Mouse (Mus musculus) lung, postnatal 25 days (tissue): ENCODE data around the gene Adk.

ENCODE experiments used
- DNase-seq: peaks from one replicate; pipeline ENCODE4 v3.0.0; 2022; ENCODE audit warnings: low spot score

Gene Adk

DNA sequence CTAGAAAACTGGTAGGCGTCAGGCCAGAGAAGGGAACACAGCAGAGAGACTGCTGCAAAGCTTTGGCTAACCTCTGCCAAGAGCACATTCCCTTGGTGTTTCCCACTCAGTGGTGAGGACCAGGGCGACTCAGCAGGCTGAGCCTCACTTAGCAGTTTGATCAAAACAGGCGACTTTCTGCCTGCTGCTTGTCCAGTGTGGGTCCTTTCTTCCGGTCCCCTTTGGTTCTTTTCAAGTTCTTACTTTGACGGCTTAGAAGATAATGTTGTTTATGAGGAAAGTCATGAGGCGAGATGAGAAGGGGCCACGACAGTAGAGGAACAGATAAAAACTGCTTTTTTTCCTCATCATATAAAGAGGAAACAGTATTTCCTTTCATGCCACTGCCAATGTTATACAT, 49.2 kb downstream of the Adk start:
- no peak for DNase-seq

DNA sequence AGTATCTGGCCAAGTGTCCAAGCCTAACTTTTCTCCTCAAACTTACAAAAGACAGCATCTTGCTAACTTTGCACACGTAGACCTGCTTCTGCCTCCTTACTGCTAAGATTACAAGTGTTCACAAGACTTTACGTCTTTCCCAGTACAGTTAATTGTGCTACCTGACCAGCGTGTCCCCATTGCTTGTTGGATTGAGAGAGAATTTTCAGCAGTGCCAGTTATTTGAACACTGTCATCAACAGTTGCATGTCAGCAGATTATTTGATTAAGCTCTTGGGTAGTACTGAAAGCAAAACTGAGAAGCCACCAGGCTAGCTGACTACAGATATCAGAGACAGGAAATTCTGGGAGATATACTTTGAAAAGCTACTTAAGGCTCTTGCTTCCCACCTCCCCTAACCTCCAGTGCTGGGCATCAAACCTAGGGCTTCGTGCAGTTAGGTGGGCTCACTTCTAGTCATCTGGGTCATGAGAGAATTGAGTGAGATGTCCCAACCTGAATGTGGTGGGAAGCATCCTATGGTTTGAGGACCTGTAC, 50.4 kb downstream of the Adk start:
- DNase-seq: no peak

DNA sequence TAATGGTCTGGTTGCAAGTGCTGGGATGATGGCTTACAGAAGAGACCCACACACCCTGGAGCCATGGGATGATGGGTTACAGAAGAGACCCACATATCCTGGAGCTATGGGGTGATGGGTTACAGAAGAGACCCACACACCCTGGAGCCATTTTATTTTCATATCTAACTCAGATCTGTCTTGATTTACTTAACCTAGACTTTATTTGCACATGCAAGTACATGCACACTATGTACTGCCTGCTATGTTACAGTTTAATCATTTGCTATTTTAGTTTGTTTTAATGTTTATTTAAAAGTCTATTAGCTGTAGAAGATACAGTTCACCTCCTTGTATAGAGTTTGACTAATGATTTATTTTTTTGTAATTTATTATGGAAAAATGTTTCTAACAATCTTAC, 52.7 kb downstream of the Adk start:
- DNase-seq: no peak

DNA sequence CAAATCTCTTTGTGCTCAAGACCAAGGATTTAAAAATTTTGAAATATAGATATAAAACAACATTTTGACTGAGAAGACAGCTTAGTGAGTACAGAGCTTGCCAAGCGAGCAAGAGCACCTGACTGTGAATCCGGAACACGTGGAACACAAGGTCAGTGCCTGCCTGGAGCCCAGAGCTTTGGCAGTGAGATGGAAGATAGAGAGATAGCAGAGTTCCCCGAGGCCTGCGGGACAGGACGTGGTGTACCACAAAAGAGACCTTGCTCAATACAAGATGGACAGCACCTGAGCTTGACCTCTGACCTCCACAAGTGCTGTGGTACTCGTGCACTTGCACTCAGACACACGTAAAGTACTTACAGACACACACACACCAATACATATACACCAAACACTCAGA, 54.2 kb downstream of the Adk start:
- DNase-seq: no peak

DNA sequence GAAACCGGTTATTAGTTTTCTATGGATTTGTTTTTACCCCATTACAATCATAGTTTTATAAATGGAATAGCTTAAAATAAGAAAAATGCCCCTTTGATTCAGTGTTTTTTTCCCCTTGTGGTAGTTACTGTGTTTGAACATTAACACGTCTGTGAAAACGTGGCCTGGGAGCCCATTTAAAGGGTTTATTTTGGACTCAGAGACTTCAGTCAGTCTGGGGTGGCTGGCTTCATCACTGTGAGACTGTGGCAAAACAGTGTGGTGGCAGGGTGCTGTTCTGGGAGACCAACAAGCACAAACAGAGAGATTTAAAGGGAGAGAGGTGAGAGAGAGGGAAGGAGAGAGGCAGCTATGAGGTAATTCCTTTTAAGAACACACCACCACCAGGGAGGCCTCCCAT, 55.2 kb downstream of the Adk start:
- no peak for DNase-seq

DNA sequence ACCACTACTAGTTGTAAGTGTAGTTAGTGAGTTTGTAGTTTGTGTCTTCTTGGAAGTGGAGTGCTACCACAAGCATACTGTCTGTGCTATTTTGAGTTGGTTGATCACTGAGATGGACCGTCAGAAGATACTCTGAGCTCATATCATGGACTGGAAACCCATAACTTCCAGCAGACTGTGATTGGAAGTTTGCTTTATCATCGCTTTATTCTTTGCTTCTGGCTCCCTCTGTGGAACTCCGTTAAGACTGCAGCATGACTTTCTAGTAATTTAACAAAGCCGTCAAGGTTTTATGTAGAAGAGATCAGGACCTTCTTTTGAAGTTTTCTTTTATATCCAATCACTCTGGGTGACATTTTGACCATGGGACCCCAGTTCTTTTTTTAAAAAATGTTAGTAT, 58.1 kb downstream of the Adk start:
- peak; percentile 18 for DNase-seq

DNA sequence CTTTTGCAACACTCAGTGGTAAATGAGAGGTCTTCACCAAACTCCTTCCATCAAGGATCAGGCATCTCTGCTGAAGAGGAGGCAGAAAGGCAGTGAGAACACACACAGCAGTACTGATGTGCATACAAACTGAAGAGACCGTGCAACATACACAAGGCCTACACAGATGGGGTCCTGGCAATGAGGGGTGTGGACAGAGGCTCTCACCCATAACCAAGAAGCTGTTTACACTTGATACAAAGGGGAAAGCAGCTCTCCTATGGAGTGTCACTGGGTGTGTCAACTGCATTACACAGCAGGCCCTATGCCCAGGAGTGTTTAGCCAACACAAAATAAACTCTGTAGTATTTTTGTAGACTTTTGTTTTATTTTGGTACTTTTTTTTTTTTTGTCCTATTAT, 59.1 kb downstream of the Adk start:
- DNase-seq: no peak

DNA sequence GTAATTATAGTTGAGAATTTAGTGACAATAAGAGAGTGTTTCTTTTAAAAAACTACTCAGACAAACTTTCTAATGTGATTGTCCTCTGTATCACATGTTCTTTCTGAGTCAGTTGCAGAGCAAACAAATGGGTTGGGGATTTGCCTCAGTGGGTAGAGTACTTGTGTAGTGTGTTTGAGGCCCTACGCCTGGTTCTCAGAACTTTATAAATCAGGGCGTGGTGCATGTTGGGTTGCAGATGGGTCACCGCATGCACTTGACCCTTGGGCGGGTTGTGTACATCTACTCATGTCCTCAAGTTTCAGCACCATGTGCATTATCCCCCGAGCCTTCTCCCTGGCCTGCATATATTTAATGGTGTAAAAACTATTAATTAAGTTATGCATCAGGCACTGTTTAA, 59.8 kb downstream of the Adk start:
- no peak for DNase-seq

DNA sequence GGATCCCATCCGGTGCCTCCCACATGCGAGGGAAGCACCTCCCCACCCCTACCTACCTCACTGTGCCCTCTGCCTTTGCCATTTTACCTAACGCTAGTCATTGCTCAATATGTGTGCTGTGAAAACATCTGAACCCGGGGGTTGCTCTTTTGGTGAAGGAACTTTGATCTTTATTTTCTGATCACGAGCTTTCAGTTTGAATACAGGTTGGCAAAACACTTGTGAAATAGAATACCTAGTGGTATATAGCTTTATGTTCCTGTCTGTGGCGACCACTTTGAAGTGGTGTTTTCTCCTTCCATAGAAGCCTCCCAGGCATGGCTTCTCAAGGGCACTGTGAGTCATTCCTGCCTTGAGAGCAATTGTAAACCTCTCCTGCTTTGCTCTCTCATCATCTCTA, 60.4 kb downstream of the Adk start:
- peak; percentile 30 for DNase-seq

DNA sequence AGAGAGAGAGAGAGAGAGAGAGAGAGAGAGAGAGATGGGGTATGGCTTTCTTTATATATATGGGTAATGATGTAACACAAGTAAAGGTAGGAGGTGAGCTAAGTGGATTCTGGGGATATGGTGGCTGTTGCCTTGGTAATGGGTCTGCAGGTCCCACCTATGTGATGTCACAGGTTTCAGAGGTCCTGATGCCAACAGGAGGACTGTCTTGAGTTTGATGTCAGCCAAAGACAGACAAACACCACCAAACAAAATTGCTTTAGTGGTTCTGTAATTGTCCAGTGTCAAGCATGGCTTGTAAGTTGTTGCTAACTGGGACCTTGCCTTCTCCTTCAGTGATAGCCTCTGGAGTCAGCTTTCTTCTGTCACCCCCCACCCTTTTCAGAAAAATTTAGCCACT, 62.0 kb downstream of the Adk start:
- DNase-seq: no peak

DNA sequence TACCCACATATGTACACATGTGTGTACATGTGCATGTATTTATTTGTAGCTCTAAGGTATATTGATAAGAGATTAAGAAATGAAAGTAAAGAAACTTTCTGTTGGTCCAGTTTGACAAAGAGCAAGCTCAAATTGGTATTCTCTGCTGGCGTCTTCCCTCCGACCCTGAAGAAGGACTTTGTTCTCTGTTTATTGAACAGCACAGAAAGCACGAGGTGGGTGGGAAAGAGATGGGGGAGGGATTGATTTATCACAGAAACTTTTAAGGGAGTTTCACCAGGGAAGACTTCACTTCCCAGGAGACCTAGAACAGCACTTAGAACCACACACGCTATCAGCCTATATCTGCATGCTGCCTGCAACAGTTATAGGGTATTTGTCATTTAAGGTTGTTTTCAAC, 62.9 kb downstream of the Adk start:
- DNase-seq: no peak

DNA sequence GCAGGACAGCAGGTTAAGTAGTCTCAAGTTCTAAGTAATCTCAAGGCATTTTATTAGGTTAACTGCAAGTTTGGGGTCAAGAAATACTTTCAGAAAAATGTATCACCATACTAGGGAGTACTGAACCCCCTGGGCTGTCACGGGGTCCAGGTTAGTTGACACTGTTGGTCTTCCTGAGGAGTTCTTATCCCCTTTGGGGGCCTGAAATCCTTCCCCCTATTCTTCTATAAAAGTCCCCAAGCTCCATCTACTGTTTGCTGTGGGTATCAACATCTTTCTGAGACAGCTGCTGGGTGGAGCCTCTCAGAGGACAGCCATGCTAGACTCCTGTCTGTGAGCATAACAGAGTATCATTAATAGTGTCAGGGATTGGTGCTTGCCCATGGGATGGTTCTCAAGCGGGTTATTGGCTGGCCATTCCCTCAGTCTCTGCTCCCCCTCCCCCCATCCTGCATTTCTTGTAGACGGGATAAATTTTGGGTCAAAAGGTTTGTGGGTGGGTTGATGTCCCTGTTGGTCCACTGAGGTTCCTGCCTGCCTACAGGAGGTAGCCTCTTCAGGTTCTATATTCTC, 63.6 kb downstream of the Adk start:
- DNase-seq: peak; percentile 45

DNA sequence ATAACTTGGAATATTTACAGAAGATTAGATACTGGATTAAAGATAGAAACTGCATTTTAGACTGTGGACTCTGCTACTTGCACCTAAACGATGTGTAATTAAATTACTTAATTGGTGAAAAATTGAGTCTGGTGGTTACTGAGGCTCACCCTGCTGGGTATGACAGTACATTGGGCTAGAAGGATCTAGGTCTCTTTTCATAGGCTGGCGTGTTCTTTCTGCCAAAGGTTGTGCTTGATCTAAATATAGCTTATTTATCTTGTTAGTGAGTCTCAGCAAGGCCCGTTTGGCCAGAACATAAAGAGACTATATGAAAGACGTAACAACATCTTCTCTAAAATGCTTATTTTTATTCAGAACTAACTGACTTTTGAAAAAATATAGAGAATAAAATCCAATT, 65.7 kb downstream of the Adk start:
- no peak for DNase-seq

DNA sequence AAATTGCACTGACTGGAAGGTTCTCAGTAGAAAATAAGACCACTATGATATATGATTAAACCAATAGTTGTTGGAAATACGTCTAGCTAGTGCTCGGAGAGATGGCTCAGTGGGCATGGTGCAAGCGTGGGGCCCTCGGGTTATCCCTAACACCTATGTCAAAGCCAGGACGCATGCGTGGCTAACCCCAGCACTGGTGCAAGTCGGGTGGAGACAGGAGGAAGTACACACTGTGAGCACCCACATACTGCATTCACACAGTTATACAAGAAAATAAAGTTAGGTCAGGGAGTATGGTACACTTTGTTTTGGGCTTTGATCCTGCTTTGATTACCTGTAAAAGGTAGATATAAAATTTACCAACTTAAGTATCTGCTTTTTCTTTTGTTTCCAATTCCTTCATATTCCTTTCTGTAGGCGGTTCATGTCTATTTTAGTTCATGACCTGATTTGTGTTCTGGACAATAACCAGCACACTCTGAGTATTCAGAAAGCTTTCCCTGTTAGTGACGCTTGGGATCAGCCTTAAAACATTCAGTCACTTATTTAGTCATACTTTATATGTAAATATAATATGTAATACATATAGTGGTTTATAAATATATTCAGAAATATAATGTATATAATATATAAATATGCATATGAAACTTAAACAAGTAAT, 67.4 kb downstream of the Adk start:
- DNase-seq: no peak

DNA sequence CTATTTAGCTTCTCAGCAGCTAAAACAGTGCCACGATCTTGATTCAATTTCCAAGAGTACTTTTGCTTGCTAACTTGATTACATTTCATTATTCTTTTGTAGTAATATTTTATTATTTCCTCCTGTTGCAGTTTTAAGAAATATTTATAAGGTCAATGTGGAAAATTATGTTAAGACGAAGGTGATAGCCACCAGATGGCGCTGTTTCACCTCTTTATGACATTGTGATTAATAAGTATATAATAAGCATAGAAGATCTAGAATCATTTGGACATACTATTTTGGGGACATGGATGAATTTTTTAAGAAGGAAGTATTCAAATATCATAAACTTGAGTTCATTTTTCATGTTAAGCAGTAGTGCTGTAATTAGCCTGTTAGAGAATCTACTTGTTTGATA, 68.1 kb downstream of the Adk start:
- DNase-seq: peak; percentile 37

DNA sequence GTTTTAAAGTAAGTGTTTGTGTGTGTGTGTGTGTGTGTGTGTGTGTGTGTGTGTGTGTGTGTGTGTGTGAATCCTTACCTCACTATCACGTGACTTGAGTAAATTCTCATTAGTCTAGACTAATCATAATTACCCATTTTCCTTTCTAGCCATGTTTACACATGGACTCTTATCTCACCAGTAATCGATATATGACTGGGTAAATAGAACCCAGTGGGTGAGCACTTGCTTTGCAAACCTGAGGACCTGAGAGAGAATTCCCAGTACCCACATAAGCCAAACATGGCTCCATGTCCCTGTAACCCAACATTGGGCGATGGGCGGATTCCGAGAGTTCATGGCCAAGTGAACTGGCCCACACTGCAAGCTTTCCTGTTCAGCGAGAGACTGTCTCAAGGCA, 74.8 kb downstream of the Adk start:
- DNase-seq: no peak

DNA sequence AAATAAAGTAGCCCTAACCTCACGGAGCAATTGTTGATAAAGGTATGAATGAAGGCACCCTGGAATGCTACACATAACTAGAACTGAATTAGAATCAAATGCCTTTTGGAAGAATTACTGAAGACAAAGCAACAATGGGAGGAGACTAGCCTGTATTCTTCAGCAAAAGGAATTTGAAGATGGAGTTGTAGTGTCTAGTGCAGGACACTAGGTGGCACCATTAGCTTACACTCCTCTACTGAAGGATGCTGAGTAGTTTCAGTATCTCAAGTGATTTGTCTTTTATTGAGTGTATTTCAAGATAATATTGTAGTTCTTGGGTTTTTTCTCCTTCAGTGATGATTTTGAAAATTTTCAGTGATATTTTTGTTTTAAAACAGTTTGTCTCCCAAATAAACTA, 84.5 kb downstream of the Adk start:
- peak; percentile 73 for DNase-seq

DNA sequence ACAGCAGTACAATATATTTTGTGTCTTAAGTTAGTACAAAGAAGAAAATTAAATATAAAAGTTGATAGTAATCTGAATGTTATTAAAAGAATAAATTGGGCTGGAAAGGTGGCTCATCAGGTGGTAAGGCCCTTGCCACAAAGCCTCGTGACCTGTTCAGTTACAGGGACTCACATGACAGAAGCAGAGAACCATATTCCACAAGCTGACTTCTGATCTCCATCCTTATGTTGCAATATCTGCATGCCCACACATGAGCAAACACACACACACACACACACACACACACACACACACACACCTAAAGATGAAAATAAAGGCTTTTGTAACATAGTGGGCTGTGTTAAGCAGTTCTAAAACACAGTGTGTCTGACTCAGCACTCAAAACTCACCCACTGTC, 90.2 kb downstream of the Adk start:
- no peak for DNase-seq

DNA sequence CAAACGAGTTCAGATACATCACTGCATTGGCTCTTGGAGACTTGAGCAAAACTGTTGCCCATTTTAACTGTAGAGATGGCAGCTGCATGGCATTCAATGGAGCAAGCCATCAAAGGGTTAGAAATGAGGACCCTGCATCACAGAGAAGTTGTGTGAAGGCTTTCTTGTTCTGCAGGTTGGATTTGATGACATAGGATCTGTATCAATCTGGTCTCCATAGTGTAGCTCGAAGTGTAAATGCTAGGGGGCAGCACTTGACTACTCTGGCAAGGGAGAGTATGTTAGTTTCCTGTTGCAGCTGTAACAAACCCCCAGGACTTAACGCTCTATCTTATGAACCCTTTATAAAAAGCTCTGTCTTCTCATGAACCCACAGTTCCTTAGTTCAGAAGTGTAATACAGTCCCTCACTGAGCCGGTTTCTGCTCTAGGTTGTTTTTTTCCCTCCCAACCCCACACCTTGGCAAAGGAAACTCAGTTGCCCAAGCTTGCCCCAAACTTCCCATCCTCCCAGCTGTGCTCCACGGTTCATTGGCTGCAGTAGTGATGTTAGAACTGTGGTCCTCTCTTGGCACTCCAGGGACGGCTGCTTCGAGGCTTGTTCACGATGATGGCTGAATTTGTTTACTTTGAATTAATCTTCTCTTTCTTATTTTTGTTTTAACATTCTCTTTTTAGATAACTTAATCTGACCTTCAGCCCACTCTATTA, 91.2 kb downstream of the Adk start:
- peak; percentile 23 for DNase-seq

DNA sequence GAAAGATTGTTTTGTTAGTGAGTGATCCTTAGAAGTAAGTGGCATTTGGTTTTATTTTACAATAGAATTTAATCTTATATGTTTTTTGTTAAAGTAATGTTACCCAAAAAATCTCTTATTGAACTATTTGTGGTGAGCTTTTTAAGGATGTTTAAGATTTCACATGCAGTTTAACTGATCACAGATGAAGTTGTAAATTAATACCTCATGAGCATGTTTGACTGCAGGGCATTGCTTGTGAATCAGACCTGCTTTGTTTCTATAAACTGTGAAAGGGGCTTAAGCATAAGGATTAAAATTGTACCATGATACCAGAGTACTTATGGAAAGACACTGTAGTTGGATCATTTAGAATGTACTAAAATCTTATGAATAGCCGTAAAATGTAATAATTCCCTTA, 94.8 kb downstream of the Adk start:
- no peak for DNase-seq

DNA sequence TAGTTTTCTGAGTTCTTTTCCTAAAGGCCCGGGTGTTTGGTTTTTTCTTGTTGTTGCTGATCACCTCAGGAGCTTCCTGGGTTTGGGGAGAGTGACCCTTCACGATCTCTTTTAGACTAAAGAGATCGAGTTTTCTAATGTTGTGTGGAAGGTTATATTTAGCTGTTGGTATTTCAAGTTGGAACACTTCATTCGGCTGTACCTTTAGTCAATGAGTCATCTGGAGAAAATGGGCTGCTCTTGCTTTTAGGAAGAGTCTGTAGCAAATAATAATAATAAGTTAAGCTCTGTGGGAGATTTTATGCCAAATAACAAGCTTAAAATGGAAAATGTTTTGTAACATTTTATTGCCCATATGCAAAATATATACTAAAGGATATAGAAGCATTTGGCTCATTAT, 97.9 kb downstream of the Adk start:
- DNase-seq: no peak

DNA sequence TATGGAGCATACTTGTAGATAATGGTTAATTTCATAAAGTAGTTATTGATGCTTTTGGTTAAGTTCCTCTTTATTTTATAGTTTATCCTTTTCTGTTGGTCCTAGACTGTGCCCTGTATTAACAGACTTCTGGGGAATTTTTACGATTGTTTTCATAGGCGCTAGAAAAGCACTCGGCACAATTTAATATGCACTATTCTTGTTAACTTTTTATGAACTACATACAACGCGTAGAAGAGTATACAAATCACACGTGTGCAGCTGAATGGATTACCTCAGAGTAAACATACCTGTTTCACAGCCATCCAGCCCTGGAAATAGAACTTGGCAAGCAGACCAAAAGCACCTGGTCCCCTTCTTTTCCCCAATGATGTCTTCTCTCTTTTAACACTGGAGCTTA, 99.7 kb downstream of the Adk start:
- no peak for DNase-seq

DNA sequence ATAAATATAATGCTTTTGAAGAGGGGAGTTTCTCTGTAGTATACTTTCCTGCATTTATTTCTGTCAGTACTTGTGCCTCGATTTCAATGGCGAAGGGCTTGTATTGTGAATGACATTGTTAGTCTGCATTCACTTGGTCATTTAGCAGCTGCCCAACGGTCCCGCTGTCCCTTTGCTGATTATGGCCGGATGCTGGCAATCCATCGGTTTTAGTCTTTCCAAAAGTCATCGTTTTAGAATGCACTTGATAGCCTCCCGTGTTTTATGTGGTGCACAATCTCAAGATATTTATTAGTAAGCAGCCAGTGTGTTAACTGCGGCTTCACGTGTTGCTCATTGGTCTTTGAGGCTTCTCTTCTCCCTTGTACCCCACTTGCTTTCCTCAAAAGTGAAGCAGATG, 113.3 kb downstream of the Adk start:
- DNase-seq: no peak

DNA sequence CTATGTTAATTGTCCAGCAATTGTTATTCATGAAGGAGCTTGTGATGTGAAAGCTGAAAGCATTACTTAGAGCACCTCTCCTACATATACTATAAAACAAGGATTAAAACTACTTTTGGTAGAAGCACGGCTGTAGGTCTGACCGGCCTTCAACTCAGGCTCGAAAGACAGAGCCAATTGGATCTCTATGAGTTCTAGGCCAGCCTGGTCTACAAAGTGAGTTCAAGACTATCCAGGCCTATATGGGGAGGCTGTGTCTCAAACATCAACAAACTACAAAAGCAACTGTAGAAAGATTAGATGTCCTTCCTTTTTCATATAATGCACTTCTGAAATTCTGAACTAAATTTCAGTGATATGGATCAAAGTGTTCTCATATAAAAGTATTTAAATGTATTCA, 113.7 kb downstream of the Adk start:
- no peak for DNase-seq
